Mouse (Mus musculus): ENCODE results near the gene Olfr60.

The Olfr60 gene

GRCm38 (mm10) chr7:140361571-140361970, at the start of gene Olfr60:
TSS of gene Olfr60 (minus strand) at chr7:140361671.
- no peak for DNase-seq (ENCODE audit: low read depth)

GRCm38 (mm10) chr7:140402818-140403217, 41.3 kb upstream of the Olfr60 start, which contains the start of gene Olfr531:
TSS of gene Olfr531 (minus strand) at chr7:140402918.
- no peak for DNase-seq (ENCODE audit: low read depth)

GRCm38 (mm10) chr7:140376911-140377310, 15.4 kb upstream of the Olfr60 start:
- peak; percentile 41 for DNase-seq (ENCODE audit: low read depth)

GRCm38 (mm10) chr7:140376231-140376630, 14.8 kb upstream of the Olfr60 start, which contains the start of gene Olfr530:
TSS of gene Olfr530 (minus strand) at chr7:140376331.
- no peak for DNase-seq (ENCODE audit: low read depth)

GRCm38 (mm10) chr7:140374300-140374699, 12.8 kb upstream of the Olfr60 start:
- peak; percentile 43 for DNase-seq (ENCODE audit: low read depth)

- no peak for DNase-seq (ENCODE audit: low read depth)
Measured at GRCm38 (mm10) chr7:140333717-140334116, 27.8 kb downstream of the Olfr60 start, which contains the start of gene Olfr527. TSS of gene Olfr527 (plus strand) at chr7:140334017.

- no peak for DNase-seq (ENCODE audit: low read depth)
Measured at GRCm38 (mm10) chr7:140329766-140330304, 31.6 kb downstream of the Olfr60 start.

- peak; percentile 70 for DNase-seq (ENCODE audit: low read depth)
Measured at GRCm38 (mm10) chr7:140321135-140321534, 40.3 kb downstream of the Olfr60 start.

- peak; percentile 30 for DNase-seq (ENCODE audit: low read depth)
Measured at GRCm38 (mm10) chr7:140320558-140320957, 40.9 kb downstream of the Olfr60 start, which contains the start of gene Olfr525. TSS of gene Olfr525 (plus strand) at chr7:140320858.

GRCm38 (mm10) chr7:140319861-140320385, 41.5 kb downstream of the Olfr60 start:
- no peak for DNase-seq (ENCODE audit: low read depth)

GRCm38 (mm10) chr7:140299416-140299815, 62.1 kb downstream of the Olfr60 start:
- DNase-seq (ENCODE audit: low read depth): no peak

- no peak for DNase-seq (ENCODE audit: low read depth)
Measured at GRCm38 (mm10) chr7:140296876-140297275, 64.6 kb downstream of the Olfr60 start.

GRCm38 (mm10) chr7:140295746-140296145, 65.7 kb downstream of the Olfr60 start:
- no peak for DNase-seq (ENCODE audit: low read depth)
